Mouse (Mus musculus) liver, embryonic 14.5 days (tissue): ENCODE measurements around the gene Gjc1. TPM values are rescaled to one million over a fixed set of nuclear protein-coding genes. Genes with fewer than 3 reads are reported as not detected.

ENCODE experiments used
- ATAC-seq: fragments of 200-750 bp; cut with Nextera tagmentation; 2 replicates; pipeline ENCODE4 v1.8.0; 2017; ENCODE audit warnings: moderate number of reproducible peaks, mild to moderate bottlenecking, moderate library complexity; ENCODE audit not compliant: insufficient read depth
- DNase-seq, 3 experiments: peaks; one replicate each; pipeline ENCODE4 v3.0.0-alpha.2; 2012 to 2013; ENCODE audit warnings: low read depth in 3 of 3, low spot score in 3 of 3
- H3K27ac ChIP-seq: fragments of 300-500 bp; sonication (generic); 2 replicates; pipeline ENCODE4 v1.5.1; 2014; ENCODE audit warnings: moderate library complexity, mild to moderate bottlenecking, control low read depth, inconsistent platforms
- H3K27me3 ChIP-seq: fragments of 300-500 bp; sonication (generic); 2 replicates; pipeline ENCODE4 v1.6.1; 2014; ENCODE audit warnings: mild to moderate bottlenecking, low read length, moderate library complexity; ENCODE audit not compliant: control insufficient read depth, insufficient read depth
- H3K36me3 ChIP-seq: fragments of 300-500 bp; sonication (generic); replicated peaks from 2 replicates; pipeline ENCODE4 v1.6.1; 2014; ENCODE audit warnings: low read depth; ENCODE audit not compliant: control insufficient read depth, insufficient read depth
- H3K4me1 ChIP-seq, 2 experiments: fragments of 200-500 bp in 1 of 2; fragments of 300-500 bp in 1 of 2; sonication (generic) in 1 of 2; replicated peaks; 2 replicates each; pipeline ENCODE4 v1.6.1; 2012 to 2014; ENCODE audit warnings: antibody characterized with exemption in 1 of 2, inconsistent platforms in 1 of 2, low read length in 1 of 2; ENCODE audit not compliant: control insufficient read depth in 2 of 2, insufficient read depth in 2 of 2
- H3K4me2 ChIP-seq: fragments of 300-500 bp; sonication (generic); 2 replicates; pipeline ENCODE4 v1.6.1; 2014; ENCODE audit warnings: low read depth, mild to moderate bottlenecking, control low read depth, moderate library complexity
- H3K4me3 ChIP-seq, 2 experiments: fragments of 200-500 bp in 1 of 2; fragments of 300-500 bp in 1 of 2; sonication (generic) in 1 of 2; 2 replicates each; pipeline ENCODE4 v1.5.1; 2012 to 2014; ENCODE audit warnings: low read depth in 2 of 2, low read length in 2 of 2, mild to moderate bottlenecking in 2 of 2, control low read depth in 1 of 2, inconsistent platforms in 1 of 2, moderate library complexity in 1 of 2; ENCODE audit not compliant: insufficient read depth in 1 of 2
- H3K9ac ChIP-seq: fragments of 300-500 bp; sonication (generic); replicated peaks from 2 replicates; pipeline ENCODE4 v1.6.1; 2014; ENCODE audit warnings: mild to moderate bottlenecking, control low read depth, moderate library complexity
- H3K9me3 ChIP-seq: fragments of 300-500 bp; sonication (generic); 2 replicates; pipeline ENCODE4 v1.6.1; 2016; ENCODE audit warnings: low read length, mixed read lengths; ENCODE audit not compliant: control insufficient read depth
- CTCF ChIP-seq: IDR thresholded peaks from 2 replicates; pipeline ENCODE4 v1.5.1; 2016; ENCODE audit warnings: antibody characterized with exemption, low read depth, control low read depth
- EP300 ChIP-seq: IDR thresholded peaks from 2 replicates; pipeline ENCODE4 v1.6.1; 2016; ENCODE audit warnings: antibody characterized with exemption, low read depth
- WGBS: fragments of 180-500 bp; shearing (Covaris S2); extraction: QIAGEN DNeasy Blood & Tissue Kit; methylation state at CpG from one replicate; pipeline ENCODE4 v1.1.7; 2014; ENCODE audit not compliant: insufficient replicate concordance; 5-methylcytosine and 5-hydroxymethylcytosine counted together
- polyA plus RNA-seq, 2 experiments: library from polyadenylated mRNA; depleted of rRNA in 1 of 2; stranded (reverse) in 1 of 2; unstranded in 1 of 2; fragments of >200 nt; fragmentation: Nextera tagmentation in 1 of 2; extraction: Ambion mirVana in 1 of 2; gene quantifications; 2 replicates each; pipeline versions ENCODE4 v1.2.1 to v1.2.3; 2012 to 2014

Gene Gjc1
- polyA plus RNA-seq, 2 experiments, result 1.1 to 1.7 TPM

DNA sequence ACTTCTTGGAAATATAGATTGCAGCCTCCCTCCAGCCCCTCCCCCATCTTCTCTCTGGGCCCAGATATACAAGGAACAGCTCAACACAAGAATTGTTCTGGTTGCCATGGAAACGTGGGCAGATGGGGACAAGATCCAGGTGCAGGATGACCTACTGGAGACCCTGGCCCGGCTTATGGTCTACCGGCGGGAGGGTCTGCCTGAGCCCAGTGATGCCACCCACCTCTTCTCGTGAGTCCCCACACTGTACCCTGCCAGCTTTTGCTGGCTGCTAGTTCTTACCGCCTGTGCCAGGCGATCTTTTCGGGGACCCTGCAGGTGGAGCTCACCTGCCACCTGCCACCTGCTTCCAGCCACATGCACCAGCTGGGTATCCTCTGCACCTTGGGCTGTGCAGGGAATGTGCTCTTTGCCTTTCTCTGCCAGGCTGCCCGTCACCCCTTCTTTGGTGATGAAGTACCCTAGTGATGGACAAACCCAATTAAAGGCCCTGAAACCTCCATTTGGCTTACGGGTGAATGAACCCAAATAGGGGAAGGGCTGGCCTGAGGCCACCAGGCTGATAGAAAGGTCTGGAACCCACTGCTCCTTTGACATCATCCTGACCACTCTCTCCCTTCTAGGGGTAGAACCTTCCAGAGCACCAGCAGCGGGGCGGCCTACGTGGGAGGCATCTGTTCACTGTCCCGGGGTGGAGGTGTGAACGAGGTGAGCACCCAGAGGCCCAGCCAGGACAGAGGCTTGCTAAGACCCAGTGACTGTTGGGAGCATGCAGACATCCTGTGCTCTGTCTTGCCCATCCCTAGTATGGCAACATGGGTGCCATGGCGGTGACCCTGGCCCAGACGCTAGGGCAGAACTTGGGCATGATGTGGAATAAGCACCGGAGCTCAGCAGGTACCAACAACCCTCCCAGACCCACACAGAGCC, 46.5 kb downstream of the Gjc1 start:
- H3K36me3 ChIP-seq, result no peaks in the 10 kb centered on the region
- TF ChIP-seq CTCF (no peak), EP300 (no peak)
- H3K4me1 ChIP-seq, result no peaks in the 10 kb centered on the region; a peak in 1 of 4 replicates
- H3K4me2 ChIP-seq, result no peak overlapping the region
- ATAC-seq (no peak), DNase-seq (no peak)
- H3K4me3 ChIP-seq, result no peak overlapping the region
- peaks cover 7% of the 10 kb centered on the region for H3K27me3 ChIP-seq
- no peak overlapping the region for H3K27ac ChIP-seq
- 57% methylated on average over 18 of the region's 18 CpGs for whole genome bisulfite sequencing
- no peak overlapping the region for H3K9ac ChIP-seq
- H3K9me3 ChIP-seq, result no peaks in the 10 kb centered on the region

DNA sequence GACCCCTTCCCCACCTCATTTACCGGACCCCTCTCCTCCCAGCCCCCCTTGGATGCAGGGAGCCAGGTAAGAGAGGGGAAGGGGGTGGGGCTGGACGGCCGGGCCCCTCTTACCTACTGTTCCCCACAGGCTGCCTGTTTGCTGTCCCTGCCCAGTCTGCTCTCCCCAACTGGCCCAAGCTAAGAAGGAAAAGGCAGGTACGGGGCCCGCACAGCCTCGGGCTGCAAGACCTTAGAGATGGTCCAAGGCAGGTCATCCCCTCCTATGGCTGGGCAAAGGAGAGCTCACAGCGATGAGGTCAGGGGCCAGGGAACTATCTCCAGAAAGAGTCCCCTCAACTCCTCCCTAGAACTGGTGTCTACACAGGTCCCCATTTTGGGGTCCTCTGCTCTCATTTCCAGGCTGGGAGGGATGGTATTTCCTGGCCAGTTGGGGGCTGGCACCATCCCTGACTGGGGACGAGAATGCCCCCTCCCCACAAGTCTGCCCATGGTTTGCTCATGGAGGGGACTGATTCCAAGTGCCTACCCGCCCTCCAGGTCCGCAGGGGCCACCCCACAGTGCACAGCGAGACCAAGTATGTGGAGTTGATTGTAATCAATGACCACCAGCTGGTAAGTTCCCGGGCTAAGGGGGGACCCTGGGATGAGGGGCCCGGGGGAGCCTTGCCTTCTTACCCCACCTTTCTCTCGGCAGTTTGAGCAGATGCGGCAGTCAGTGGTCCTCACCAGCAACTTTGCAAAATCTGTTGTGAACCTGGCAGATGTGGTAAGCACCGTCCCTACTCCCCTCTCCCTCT, 47.4 kb downstream of the Gjc1 start:
- H3K4me3 ChIP-seq, result no peak overlapping the region

DNA sequence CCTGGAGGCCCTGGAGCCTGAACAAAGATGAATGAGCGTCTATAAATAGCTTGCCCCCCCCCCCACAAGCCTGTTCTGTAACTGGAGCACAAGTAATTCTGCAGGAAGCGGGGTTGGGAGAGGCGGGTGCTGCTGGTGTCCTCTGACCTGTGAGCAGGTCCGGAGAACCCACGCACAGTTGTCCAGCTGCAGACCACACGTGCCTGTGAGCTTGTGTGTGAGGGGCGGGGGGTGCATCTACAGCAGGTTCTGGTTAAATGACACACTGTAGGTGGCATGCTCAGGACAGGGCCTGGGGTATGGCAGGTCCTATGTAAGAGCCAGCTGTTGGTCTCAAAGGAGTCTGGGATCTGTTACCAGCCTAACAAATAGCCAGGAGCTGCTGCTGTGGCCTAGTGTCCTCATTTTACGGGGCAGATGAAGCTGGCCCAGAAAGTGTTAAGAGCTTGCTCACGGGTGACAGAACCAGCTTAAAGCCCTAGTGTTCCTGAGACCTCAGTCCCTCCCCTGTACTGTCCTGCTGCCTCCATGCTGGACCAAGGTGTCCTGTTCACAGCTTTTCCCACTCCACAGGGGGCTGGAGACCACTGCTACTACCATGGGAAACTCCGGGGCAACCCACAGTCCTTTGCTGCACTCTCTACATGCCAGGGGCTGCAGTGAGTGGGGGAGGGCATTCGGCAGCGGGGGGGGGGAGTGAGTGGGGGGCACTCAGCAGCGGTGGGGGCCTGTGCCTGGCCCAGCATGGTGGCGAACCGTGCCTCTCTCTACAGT, 48.7 kb downstream of the Gjc1 start:
- Histone ChIP-seq H3K4me3 (no peak overlapping the region), H3K9me3 (no peaks in the 10 kb centered on the region), H3K36me3 (no peaks in the 10 kb centered on the region), H3K4me1 (no peaks in the 10 kb centered on the region; a peak in 1 of 4 replicates), H3K4me2 (no peak overlapping the region), H3K9ac (no peak overlapping the region), H3K27me3 (peaks cover 7% of the 10 kb centered on the region), H3K27ac (no peak overlapping the region)
- 39% methylated on average over 15 of the region's 15 CpGs for WGBS
- TF ChIP-seq EP300, result no peak
- no peak for TF ChIP-seq CTCF
- no peak for ATAC-seq
- DNase-seq, result no peak

More for the DNA sequence above, 47.4 kb downstream of the Gjc1 start:
- ATAC-seq (no peak), DNase-seq (no peak)
- H3K27me3 ChIP-seq, result peaks cover 7% of the 10 kb centered on the region
- no peak overlapping the region for H3K9ac ChIP-seq
- no peaks in the 10 kb centered on the region for H3K9me3 ChIP-seq
- no peaks in the 10 kb centered on the region for H3K36me3 ChIP-seq
- H3K4me2 ChIP-seq, result no peak overlapping the region
- no peak overlapping the region for H3K27ac ChIP-seq
- 24% methylated on average over 16 of the region's 16 CpGs for WGBS
- H3K4me1 ChIP-seq, result no peaks in the 10 kb centered on the region; a peak in 1 of 4 replicates
- TF ChIP-seq CTCF (no peak), EP300 (no peak)

DNA sequence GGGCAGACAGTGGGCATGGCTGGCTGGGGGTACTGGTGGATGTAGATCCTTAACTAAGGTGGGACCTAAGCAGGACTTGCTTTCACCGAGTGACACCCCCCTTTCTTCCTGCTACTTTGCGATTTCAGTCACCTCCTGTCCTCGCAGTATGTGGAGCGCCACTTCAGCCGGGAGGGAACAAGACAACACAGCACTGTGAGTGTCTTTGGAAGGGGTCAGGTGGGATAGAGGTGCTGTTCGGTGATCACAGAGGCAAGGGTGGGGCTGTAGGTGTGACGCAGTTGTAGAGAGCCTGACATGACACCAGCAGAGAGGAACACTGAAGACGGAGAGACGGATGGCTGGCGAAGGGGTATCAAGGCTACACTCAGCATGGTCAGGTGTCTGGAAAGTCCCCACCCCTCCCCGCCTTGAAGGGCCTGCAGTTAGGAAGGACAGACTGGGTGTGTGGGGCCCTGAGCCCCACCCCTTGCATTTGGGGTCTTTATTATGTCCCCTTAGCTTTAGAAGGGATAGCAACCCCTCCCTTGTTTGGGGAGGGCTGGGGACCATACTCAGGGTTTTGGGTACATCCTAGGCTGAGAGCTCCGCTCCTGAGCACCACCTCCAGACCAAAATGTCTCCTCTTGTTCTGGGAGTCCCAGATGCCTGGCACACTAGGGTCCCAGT, 49.4 kb downstream of the Gjc1 start:
- Histone ChIP-seq H3K27ac (no peak overlapping the region), H3K36me3 (no peaks in the 10 kb centered on the region), H3K9ac (no peak overlapping the region), H3K9me3 (no peaks in the 10 kb centered on the region), H3K27me3 (peaks cover 7% of the 10 kb centered on the region), H3K4me2 (no peak overlapping the region), H3K4me1 (no peaks in the 10 kb centered on the region; a peak in 1 of 4 replicates), H3K4me3 (no peak overlapping the region)
- 65% methylated on average over 12 of the region's 12 CpGs for WGBS
- ATAC-seq (no peak), DNase-seq (no peak)
- TF ChIP-seq CTCF, result no peak
- TF ChIP-seq EP300, result no peak
